Mouse (Mus musculus) lung, postnatal 0 days (tissue): Measurements from ENCODE around the gene Actr6. TPM values are rescaled to one million over a fixed set of nuclear protein-coding genes. Genes with fewer than 3 reads are reported as not detected.

Experiments
- ATAC-seq: fragments of 200-750 bp; cut with Nextera tagmentation; 2 replicates; pipeline ENCODE4 v1.8.0; 2017; ENCODE audit warnings: moderate library complexity
- DNase-seq: peaks from one replicate; pipeline ENCODE4 v3.0.0-alpha.2; 2016; ENCODE audit warnings: low spot score
- H3K27ac ChIP-seq: fragments of 300-500 bp; sonication (generic); 2 replicates; pipeline ENCODE4 v1.5.1; 2014; ENCODE audit warnings: antibody characterized with exemption, mild to moderate bottlenecking, low read length, mixed read lengths
- H3K27me3 ChIP-seq: fragments of 300-500 bp; sonication (generic); replicated peaks from 2 replicates; pipeline ENCODE4 v1.6.1; 2014; ENCODE audit warnings: low read length, mixed read lengths; ENCODE audit not compliant: insufficient read depth
- H3K36me3 ChIP-seq: fragments of 300-500 bp; sonication (generic); 2 replicates; pipeline ENCODE4 v1.6.1; 2014; ENCODE audit warnings: low read length, mixed read lengths; ENCODE audit not compliant: insufficient read depth
- H3K4me1 ChIP-seq: fragments of 300-500 bp; sonication (generic); 2 replicates; pipeline ENCODE4 v1.6.1; 2014; ENCODE audit warnings: antibody characterized with exemption, low read depth, low read length, mixed read lengths; ENCODE audit not compliant: insufficient read depth
- H3K4me2 ChIP-seq: fragments of 300-500 bp; sonication (generic); replicated peaks from 2 replicates; pipeline ENCODE4 v1.6.1; 2014; ENCODE audit warnings: low read depth, mild to moderate bottlenecking, low read length, moderate library complexity, mixed read lengths
- H3K4me3 ChIP-seq: fragments of 300-500 bp; sonication (generic); 2 replicates; pipeline ENCODE4 v1.5.1; 2014; ENCODE audit warnings: low read depth, low read length
- H3K9ac ChIP-seq: fragments of 300-500 bp; sonication (generic); replicated peaks from 2 replicates; pipeline ENCODE4 v1.6.1; 2014; ENCODE audit warnings: low read depth, mild to moderate bottlenecking
- H3K9me3 ChIP-seq: fragments of 300-500 bp; sonication (generic); 2 replicates; pipeline ENCODE4 v1.6.1; 2016; ENCODE audit warnings: low read length, mixed read lengths
- CTCF ChIP-seq: IDR thresholded peaks from 2 replicates; pipeline ENCODE4 v1.5.1; 2016; ENCODE audit warnings: antibody characterized with exemption, mild to moderate bottlenecking
- EP300 ChIP-seq: IDR thresholded peaks from 2 replicates; pipeline ENCODE4 v1.6.1; 2016; ENCODE audit warnings: antibody characterized with exemption, mild to moderate bottlenecking, control low read depth
- WGBS: fragments of 180-500 bp; shearing (Covaris S2); extraction: QIAGEN DNeasy Blood & Tissue Kit; methylation state at CpG from one replicate; pipeline ENCODE4 v1.1.7; 2014; 5-methylcytosine and 5-hydroxymethylcytosine counted together
- polyA plus RNA-seq: library from polyadenylated mRNA; unstranded; fragments of >200 nt; fragmentation: Nextera tagmentation; extraction: Ambion mirVana; gene quantifications from 2 replicates; pipeline ENCODE4 v1.2.1, GENCODE M21; 2015

The Actr6 gene
- polyA plus RNA-seq, 1 experiment from 2014 or later: 20.3 TPM

GRCm38 (mm10) chr10:89664977-89665645 lies 67.0 kb downstream of the Actr6 start:
- no peaks in the 10 kb centered on the region for H3K27me3 ChIP-seq
- 91% methylated on average over 8 of the region's 8 CpGs for WGBS
- H3K36me3 ChIP-seq: peaks cover 14% of the 10 kb centered on the region
- no peak overlapping the region for H3K27ac ChIP-seq
- no peak overlapping the region for H3K9ac ChIP-seq
- H3K9me3 ChIP-seq: no peaks in the 10 kb centered on the region
- ATAC-seq (no peak), DNase-seq (no peak)
- TF ChIP-seq CTCF: no peak
- TF ChIP-seq EP300: no peak
- H3K4me3 ChIP-seq: no peak overlapping the region
- H3K4me2 ChIP-seq: no peak overlapping the region
- no peaks in the 10 kb centered on the region for H3K4me1 ChIP-seq

Other genes starting within 250 kb of the Actr6 start
- gene Nr1h4, start 198.7 kb downstream of the Actr6 start, polyA plus RNA-seq: 0.07 TPM in 1 of 2 replicates, not detected in the other
- gene Slc17a8, start 111.0 kb downstream of the Actr6 start, polyA plus RNA-seq: 0.05 TPM in 1 of 2 replicates, not detected in the other
- 4.8 and 5.8 TPM in 2 replicates for gene Scyl2, start 46.0 kb downstream of the Actr6 start, polyA plus RNA-seq
- 34.6 and 38.7 TPM in 2 replicates for gene Uhrf1bp1l, start 12.7 kb upstream of the Actr6 start, polyA plus RNA-seq
- 0.21 and 0.26 TPM in 2 replicates for gene Anks1b, start 141.2 kb upstream of the Actr6 start, polyA plus RNA-seq